7 mouse cellular contexts compared by ENCODE assay signal in genomic region chr16:13781216-13781615, GRCm38 (mm10). TPM values are rescaled to one million over a fixed set of nuclear protein-coding genes. Genes with fewer than 3 reads are reported as not detected.
DNase-seq lines count a peak whose midpoint lies in the region; ATAC-seq and TF ChIP-seq lines count a peak whose summit lies in the region.

No protein-coding gene starts in this region.

- no peak for TF ChIP-seq POLR2A in small intestine, adult 2 months (IDR thresholded peaks at IDR 0.05; ENCODE audit: low read depth, low read length)

- no peaks in the 10 kb centered on the region for H3K27me3 ChIP-seq in lung, embryonic 15.5 days
- H3K27me3 ChIP-seq in embryonic facial prominence, embryonic 10.5 days (replicated peaks; ENCODE audit: low read depth, poor library complexity, severe bottlenecking) = no peaks in the 10 kb centered on the region
- H3K27me3 ChIP-seq in limb, embryonic 11.5 days (ENCODE audit: control insufficient read depth, insufficient read depth, low read length) = no peaks in the 10 kb centered on the region
- H3K27me3 ChIP-seq in small intestine, adult 2 months (ENCODE audit: control insufficient read depth, insufficient read depth, low read length) = no peaks in the 10 kb centered on the region

- peak overlapping the region; percentile 97 for H3K4me3 ChIP-seq in lung, embryonic 15.5 days
- peak overlapping the region; percentile 93 for H3K4me3 ChIP-seq in embryonic facial prominence, embryonic 10.5 days
- H3K4me3 ChIP-seq in limb, embryonic 11.5 days (ENCODE audit: low read depth, low read length) = peak overlapping the region; percentile 69
- peak overlapping the region; percentile 39 for H3K4me3 ChIP-seq in small intestine, adult 2 months (ENCODE audit: low read depth, low read length)

- H3K4me1 ChIP-seq in lung, embryonic 15.5 days = peaks cover 20% of the 10 kb centered on the region
- peaks cover 17% of the 10 kb centered on the region for H3K4me1 ChIP-seq in embryonic facial prominence, embryonic 10.5 days
- peaks cover 7% of the 10 kb centered on the region; the same call in 1 of the 2 replicates for H3K4me1 ChIP-seq in limb, embryonic 11.5 days (ENCODE audit: control insufficient read depth, insufficient read depth, low read length)
- H3K4me1 ChIP-seq in small intestine, adult 2 months (ENCODE audit: control insufficient read depth, insufficient read depth, insufficient read length, low read length) = peaks cover 9% of the 10 kb centered on the region

- peak overlapping the region; percentile 95 for H3K9ac ChIP-seq in lung, embryonic 15.5 days
- H3K9ac ChIP-seq in limb, embryonic 11.5 days (ENCODE audit: low read length) = peak overlapping the region; percentile 22; the same call in 1 of the 2 replicates

- DNase-seq in lung, postnatal 36 days = no peak
- DNase-seq in embryonic facial prominence, embryonic 10.5 days (ENCODE audit: low spot score) = peak; percentile 15
- no peak for DNase-seq in limb, embryonic 11.5 days (ENCODE audit: low spot score)
- no peak for DNase-seq in testis, postnatal 14 days (ENCODE audit: low spot score)
- no peak for DNase-seq in left cerebral cortex, adult 9 months (ENCODE audit: low spot score in 2 of 2)

- peaks cover 19% of the 10 kb centered on the region for H3K36me3 ChIP-seq in lung, embryonic 15.5 days
- H3K36me3 ChIP-seq in embryonic facial prominence, embryonic 10.5 days (replicated peaks) = peaks cover 51% of the 10 kb centered on the region
- peaks cover 2% of the 10 kb centered on the region; the same call in 1 of the 2 replicates for H3K36me3 ChIP-seq in limb, embryonic 11.5 days (ENCODE audit: control insufficient read depth, insufficient read depth, low read length)
- peaks cover 9% of the 10 kb centered on the region for H3K36me3 ChIP-seq in small intestine, adult 2 months (ENCODE audit: control insufficient read depth, insufficient read depth, low read length)

- no peak overlapping the region for H3K27ac ChIP-seq in lung, embryonic 15.5 days
- H3K27ac ChIP-seq in embryonic facial prominence, embryonic 10.5 days (replicated peaks) = peak overlapping the region; percentile 94; the same call in 1 of the 2 replicates
- no peak overlapping the region for H3K27ac ChIP-seq in limb, embryonic 11.5 days (replicated peaks; ENCODE audit: low read depth, low read length)
- no peak overlapping the region for H3K27ac ChIP-seq in small intestine, adult 2 months (ENCODE audit: insufficient read depth, low read depth, low read length)

- WGBS in lung, embryonic 15.5 days = 23% methylated on average over 8 of the region's 8 CpGs
- WGBS in embryonic facial prominence, embryonic 10.5 days = 42% methylated on average over 8 of the region's 8 CpGs
- WGBS in limb, embryonic 11.5 days = 37% methylated on average over 8 of the region's 8 CpGs
- 12% methylated on average over 8 of the region's 8 CpGs for WGBS in small intestine, adult 2 months

- no peak for ATAC-seq in lung, embryonic 15.5 days (ENCODE audit: borderline replicate concordance, extremely low read depth, low FRiP score, low TSS enrichment)
- no peak for ATAC-seq in limb, embryonic 11.5 days (ENCODE audit: insufficient number of reproducible peaks, low FRiP score, low TSS enrichment, low read depth)

- H3K4me2 ChIP-seq in lung, embryonic 15.5 days = peak overlapping the region; percentile 76
- peak overlapping the region; percentile 79 for H3K4me2 ChIP-seq in limb, embryonic 11.5 days (ENCODE audit: low read depth, severe bottlenecking)

- TF ChIP-seq CTCF in small intestine, adult 2 months (IDR thresholded peaks at IDR 0.05; ENCODE audit: extremely low read depth, insufficient read length, insufficient replicate concordance, low read depth, low read length) = no peak

- no peaks in the 10 kb centered on the region for H3K9me3 ChIP-seq in lung, embryonic 15.5 days
- 0 out of 2 replicates have a peak, but pooled peaks cover 6% of the 10 kb centered on the region for H3K9me3 ChIP-seq in embryonic facial prominence, embryonic 10.5 days
- no peaks in the 10 kb centered on the region for H3K9me3 ChIP-seq in limb, embryonic 11.5 days (ENCODE audit: control insufficient read depth, low read length)

RNA-seq across cellular contexts. Expression of gene Rrn3, which starts 0.7 kb away (rescaled TPM):
- 59.2 and 60.1 TPM in 2 replicates for polyA plus RNA-seq in lung, embryonic 15.5 days (2015; fragmentation: Nextera tagmentation; extraction: Ambion mirVana)
- 99.0 and 99.1 TPM in 2 replicates for polyA plus RNA-seq in embryonic facial prominence, embryonic 10.5 days (2016; fragmentation: Nextera tagmentation; extraction: Ambion mirVana)
- polyA plus RNA-seq in limb, embryonic 11.5 days (2014; fragmentation: Nextera tagmentation; extraction: Ambion mirVana) = 75.0 and 85.3 TPM in 2 replicates
- polyA plus RNA-seq in small intestine, adult 2 months (2012; rRNA removed) = 1.6 and 2.7 TPM in 2 replicates

RNA-seq across cellular contexts. Expression of gene Ntan1, which starts 37.4 kb away (rescaled TPM):
- polyA plus RNA-seq in lung, embryonic 15.5 days (2015; fragmentation: Nextera tagmentation; extraction: Ambion mirVana) = 160 and 163 TPM in 2 replicates
- 128 and 149 TPM in 2 replicates for polyA plus RNA-seq in embryonic facial prominence, embryonic 10.5 days (2016; fragmentation: Nextera tagmentation; extraction: Ambion mirVana)
- polyA plus RNA-seq in limb, embryonic 11.5 days (2014; fragmentation: Nextera tagmentation; extraction: Ambion mirVana) = 153 and 158 TPM in 2 replicates
- 23.0 and 45.9 TPM in 2 replicates for polyA plus RNA-seq in small intestine, adult 2 months (2012; rRNA removed)

RNA-seq across cellular contexts. Expression of gene Pla2g10, which starts 50.4 kb away (rescaled TPM):
- 3.0 TPM in 2 replicates for polyA plus RNA-seq in lung, embryonic 15.5 days (2015; fragmentation: Nextera tagmentation; extraction: Ambion mirVana)
- 0.31 TPM in 1 of 2 replicates, not detected in the other for polyA plus RNA-seq in embryonic facial prominence, embryonic 10.5 days (2016; fragmentation: Nextera tagmentation; extraction: Ambion mirVana)
- not detected in 2 replicates for polyA plus RNA-seq in limb, embryonic 11.5 days (2014; fragmentation: Nextera tagmentation; extraction: Ambion mirVana)
- 9.5 and 21.3 TPM in 2 replicates for polyA plus RNA-seq in small intestine, adult 2 months (2012; rRNA removed)

Comparison
In these comparisons a context has a peak if more than half of its experiments do, and no peak if none do; other contexts are left out.
1. H3K4me3 ChIP-seq: peak in every context shown above with its lines; median percentile 97 in lung, embryonic 15.5 days; 93 in embryonic facial prominence, embryonic 10.5 days; 69 in limb, embryonic 11.5 days; 39 in small intestine, adult 2 months.
2. RNA of gene Rrn3, which starts 0.7 kb away (polyA plus RNA-seq): 99.0 to 99.1 TPM in embryonic facial prominence, embryonic 10.5 days, 75.0 to 85.3 TPM in limb, embryonic 11.5 days and 59.2 to 60.1 TPM in lung, embryonic 15.5 days; 1.6 to 2.7 TPM in small intestine, adult 2 months; every median in the first group is over 10 times any median in the second.